14 mouse cellular contexts compared by ENCODE assay signal in the genomic region with DNA sequence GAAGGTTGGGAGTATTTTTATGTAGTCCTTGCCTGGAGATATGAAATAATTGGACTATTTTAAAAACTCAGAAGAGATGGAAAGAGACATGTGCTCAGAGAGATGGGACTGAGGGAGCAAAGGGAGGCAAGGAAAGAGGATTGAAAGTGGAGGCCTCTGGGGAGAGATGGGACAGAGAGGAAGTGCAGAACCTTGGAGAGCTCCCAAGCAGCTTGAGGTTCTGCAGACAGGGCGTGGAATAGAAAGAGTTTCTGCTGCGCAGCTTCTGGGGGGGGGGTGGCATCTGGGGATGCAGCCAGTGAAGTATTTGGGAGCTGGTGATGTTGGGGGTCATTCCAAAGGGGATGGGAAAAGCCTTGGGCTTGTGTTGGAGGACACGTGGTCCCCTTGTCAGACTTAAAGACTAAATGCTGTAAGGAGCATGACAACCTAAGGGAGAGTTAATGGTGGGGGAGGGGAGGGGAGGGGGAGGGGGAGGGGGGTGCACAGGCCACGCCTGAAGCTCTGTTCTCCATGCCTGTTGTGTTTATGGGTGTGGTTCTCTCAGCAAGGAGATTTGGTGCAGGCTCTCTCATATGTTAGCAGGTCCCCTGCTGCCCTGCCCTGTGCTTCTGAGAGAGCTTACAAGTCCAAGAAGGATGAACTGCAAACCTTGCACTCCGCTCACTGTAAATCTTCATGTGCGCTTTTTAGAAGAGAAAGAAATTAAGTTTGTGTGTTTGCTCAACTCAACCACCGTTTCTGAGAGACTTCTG. TPM values are rescaled to one million over a fixed set of nuclear protein-coding genes. Genes with fewer than 3 reads are reported as not detected.
DNase-seq lines count a peak whose midpoint lies in the region; ATAC-seq lines count a peak whose summit lies in the region.
"Had no signal": no experiment of that assay in that cellular context is flagged by ENCODE, and none has a peak within 500 bp of the region (broad histone marks: within the 10 kb centered on the region; RNA-seq: fewer than 3 reads in every experiment).

No protein-coding gene starts in this region.

- no peaks in the 10 kb centered on the region for H3K27me3 ChIP-seq in intestine, embryonic 14.5 days (replicated peaks; ENCODE audit: control insufficient read depth, insufficient read depth, low read length)
- no peaks in the 10 kb centered on the region for H3K27me3 ChIP-seq in intestine, embryonic 16.5 days (replicated peaks; ENCODE audit: control insufficient read depth, insufficient read depth, low read length)
- H3K27me3 ChIP-seq: liver, embryonic 12.5 days; midbrain, embryonic 13.5 days had no signal

- no peak overlapping the region for H3K9ac ChIP-seq in intestine, embryonic 14.5 days (ENCODE audit: low read length)
- no peak overlapping the region for H3K9ac ChIP-seq in intestine, embryonic 16.5 days (ENCODE audit: low read depth, low read length)
- H3K9ac ChIP-seq: liver, embryonic 12.5 days; midbrain, embryonic 13.5 days had no signal

- H3K4me3 ChIP-seq in intestine, embryonic 14.5 days (ENCODE audit: low read depth, low read length), result no peak overlapping the region
- no peak overlapping the region for H3K4me3 ChIP-seq in intestine, embryonic 16.5 days (ENCODE audit: low read length)
- H3K4me3 ChIP-seq: hindbrain, embryonic 10.5 days; liver, embryonic 12.5 days; midbrain, embryonic 13.5 days had no signal

- peak; percentile 59 for DNase-seq in intestine, embryonic 14.5 days (ENCODE audit: low spot score)
- peak; percentile 62 for DNase-seq in ES-CJ7 (ENCODE audit: low read depth, low spot score)
- DNase-seq in right cerebral cortex, postnatal 10 days (ENCODE audit: low spot score in 2 of 2), result no peak
- DNase-seq in cerebellum, adult 9-11 months, result no peak
- DNase-seq in ovary, postnatal 36 days (ENCODE audit: low spot score), result no peak
- DNase-seq: cerebellum, adult 9-10 months; gastrocnemius, postnatal 14 days; kidney, adult 9 months had no signal

- peaks cover 2% of the 10 kb centered on the region; the same call in 1 of the 2 replicates for H3K4me1 ChIP-seq in intestine, embryonic 14.5 days (replicated peaks; ENCODE audit: control insufficient read depth, insufficient read depth, low read length)
- H3K4me1 ChIP-seq in intestine, embryonic 16.5 days (ENCODE audit: control insufficient read depth, insufficient read depth, low read length), result no peaks in the 10 kb centered on the region

- H3K9me3 ChIP-seq in intestine, embryonic 14.5 days (ENCODE audit: control insufficient read depth, low read length), result no peaks in the 10 kb centered on the region
- H3K9me3 ChIP-seq in intestine, embryonic 16.5 days (ENCODE audit: control insufficient read depth, low read length), result no peaks in the 10 kb centered on the region
- H3K9me3 ChIP-seq: hindbrain, embryonic 10.5 days; liver, embryonic 12.5 days; midbrain, embryonic 13.5 days had no signal

- WGBS in intestine, embryonic 14.5 days, result 39% methylated on average over 7 of the region's 7 CpGs
- 39% methylated on average over 7 of the region's 7 CpGs for WGBS in intestine, embryonic 16.5 days

- H3K27ac ChIP-seq in intestine, embryonic 14.5 days (ENCODE audit: low read depth), result no peak overlapping the region
- H3K27ac ChIP-seq in intestine, embryonic 16.5 days (ENCODE audit: low read length), result no peak overlapping the region
- H3K27ac ChIP-seq: hindbrain, embryonic 10.5 days; liver, embryonic 12.5 days; midbrain, embryonic 13.5 days had no signal

- no peak for ATAC-seq in intestine, embryonic 14.5 days (replicated peaks; ENCODE audit: low FRiP score, low TSS enrichment, low read depth)
- ATAC-seq in intestine, embryonic 16.5 days, result no peak
- ATAC-seq in common myeloid progenitor, adult 5-6 weeks (replicated peaks; ENCODE audit: low read depth, poor library complexity, severe bottlenecking), result peak; percentile 56
- ATAC-seq in megakaryocyte progenitor cell, adult 5-6 weeks (replicated peaks; ENCODE audit: poor library complexity), result peak; percentile 60
- ATAC-seq: liver, embryonic 12.5 days; midbrain, embryonic 13.5 days had no signal

- H3K4me2 ChIP-seq in intestine, embryonic 14.5 days (ENCODE audit: low read length), result no peak overlapping the region
- H3K4me2 ChIP-seq in intestine, embryonic 16.5 days (ENCODE audit: low read depth, low read length), result no peak overlapping the region
- H3K4me2 ChIP-seq: liver, embryonic 12.5 days; midbrain, embryonic 13.5 days had no signal

- no peaks in the 10 kb centered on the region for H3K36me3 ChIP-seq in intestine, embryonic 14.5 days (ENCODE audit: control insufficient read depth, insufficient read depth, low read length)
- H3K36me3 ChIP-seq in intestine, embryonic 16.5 days (ENCODE audit: control insufficient read depth, insufficient read depth, low read length), result no peaks in the 10 kb centered on the region
- H3K36me3 ChIP-seq: hindbrain, embryonic 10.5 days; liver, embryonic 12.5 days; midbrain, embryonic 13.5 days had no signal

RNA-seq across cellular contexts. Expression of a gene that starts 39.7 kb away (rescaled TPM):
- 47.3 and 48.6 TPM in 2 replicates for polyA plus RNA-seq in intestine, embryonic 14.5 days (2014; fragmentation: Nextera tagmentation; extraction: Ambion mirVana)
- 39.7 and 45.0 TPM in 2 replicates for polyA plus RNA-seq in intestine, embryonic 16.5 days (2015; fragmentation: Nextera tagmentation; extraction: Ambion mirVana)
- 3.0 and 6.7 TPM in 2 replicates for total RNA-seq in common myeloid progenitor, adult 5-6 weeks (2017)
- 8.9 and 9.3 TPM in 2 replicates for total RNA-seq in megakaryocyte progenitor cell, adult 5-6 weeks (2015)
- total RNA-seq in megakaryocyte progenitor cell, adult 5-6 weeks (2017), result 5.9 and 7.6 TPM in 2 replicates

Comparison
In these comparisons a context has a peak if more than half of its experiments do, and no peak if none do; other contexts are left out.
1. ATAC-seq: peak in common myeloid progenitor, adult 5-6 weeks (single experiment) and megakaryocyte progenitor cell, adult 5-6 weeks (single experiment); none in intestine, embryonic 14.5 days (single experiment) and intestine, embryonic 16.5 days (single experiment).
2. DNase-seq: peak in intestine, embryonic 14.5 days (single experiment) and ES-CJ7 (single experiment); none in right cerebral cortex, postnatal 10 days (0 of 2), cerebellum, adult 9-11 months (single experiment) and ovary, postnatal 36 days (single experiment).